Mouse (Mus musculus) kidney, postnatal 0 days (tissue): Measurements from ENCODE around the gene Depdc7. TPM values are rescaled to one million over a fixed set of nuclear protein-coding genes. Genes with fewer than 3 reads are reported as not detected.

ENCODE experiments used
- ATAC-seq: fragments of 200-750 bp; cut with Nextera tagmentation; replicated peaks from 2 replicates; pipeline ENCODE4 v1.8.0; 2017; ENCODE audit warnings: low read depth, moderate number of reproducible peaks, moderate TSS enrichment, moderate library complexity; ENCODE audit not compliant: low FRiP score
- DNase-seq: peaks from one replicate; pipeline ENCODE4 v3.0.0-alpha.2; 2016; ENCODE audit warnings: low spot score
- H3K27ac ChIP-seq: fragments of 300-500 bp; sonication (generic); 2 replicates; pipeline ENCODE4 v1.5.1; 2014; ENCODE audit warnings: mild to moderate bottlenecking
- H3K27me3 ChIP-seq: fragments of 300-500 bp; sonication (generic); 2 replicates; pipeline ENCODE4 v1.6.1; 2014; ENCODE audit warnings: low read length, mixed read lengths; ENCODE audit not compliant: insufficient read depth
- H3K36me3 ChIP-seq: fragments of 300-500 bp; sonication (generic); 2 replicates; pipeline ENCODE4 v1.6.1; 2014; ENCODE audit warnings: low read length, mixed read lengths; ENCODE audit not compliant: insufficient read depth
- H3K4me1 ChIP-seq: fragments of 300-500 bp; sonication (generic); replicated peaks from 2 replicates; pipeline ENCODE4 v1.6.1; 2014; ENCODE audit warnings: antibody characterized with exemption, low read length, mixed read lengths; ENCODE audit not compliant: insufficient read depth
- H3K4me2 ChIP-seq: fragments of 300-500 bp; sonication (generic); 2 replicates; pipeline ENCODE4 v1.6.1; 2014; ENCODE audit warnings: mild to moderate bottlenecking, low read length, moderate library complexity, mixed read lengths
- H3K4me3 ChIP-seq: fragments of 300-500 bp; sonication (generic); replicated peaks from 2 replicates; pipeline ENCODE4 v1.5.1; 2014; ENCODE audit warnings: low read depth, low read length
- H3K9ac ChIP-seq: fragments of 300-500 bp; sonication (generic); 2 replicates; pipeline ENCODE4 v1.6.1; 2014; ENCODE audit warnings: low read depth, low read length
- H3K9me3 ChIP-seq: fragments of 300-500 bp; sonication (generic); replicated peaks from 2 replicates; pipeline ENCODE4 v1.6.1; 2016; ENCODE audit warnings: low read length, inconsistent platforms, mixed read lengths
- CTCF ChIP-seq: IDR thresholded peaks from 2 replicates; pipeline ENCODE4 v1.5.1; 2016; ENCODE audit warnings: antibody characterized with exemption, low read depth, mild to moderate bottlenecking, moderate library complexity
- WGBS: fragments of 180-500 bp; shearing (Covaris S2); extraction: QIAGEN DNeasy Blood & Tissue Kit; methylation state at CpG from one replicate; pipeline ENCODE4 v1.1.7; 2014; 5-methylcytosine and 5-hydroxymethylcytosine counted together
- polyA plus RNA-seq: library from polyadenylated mRNA; unstranded; fragments of >200 nt; fragmentation: Nextera tagmentation; extraction: Ambion mirVana; gene quantifications from 2 replicates; pipeline ENCODE4 v1.2.1, GENCODE M21; 2015

Depdc7 gene
- polyA plus RNA-seq, 1 experiment from 2014 or later = 27.5 TPM

DNA sequence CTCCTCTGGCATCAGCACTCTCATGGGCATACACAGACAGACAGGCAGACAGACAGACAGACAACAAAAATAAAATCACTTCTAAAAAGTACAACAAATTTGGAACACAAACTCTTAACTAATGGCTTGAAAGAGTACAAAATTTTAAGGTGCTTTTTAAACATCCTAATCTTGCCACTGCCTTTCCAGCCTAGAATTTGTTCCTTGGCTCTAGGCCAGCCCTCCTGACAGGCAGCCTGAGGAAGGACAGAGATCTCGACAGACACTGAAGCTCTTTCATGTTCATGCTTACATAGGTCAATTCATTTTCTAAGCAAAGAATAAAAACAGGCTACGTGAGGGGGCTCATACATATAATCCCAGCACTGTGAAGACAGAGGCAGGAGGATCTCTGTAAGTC, 50.1 kb downstream of the Depdc7 start:
- DNase-seq (no peak), ATAC-seq (no peak)
- no peak overlapping the region for H3K4me2 ChIP-seq
- no peaks in the 10 kb centered on the region for H3K4me1 ChIP-seq
- H3K9me3 ChIP-seq = no peaks in the 10 kb centered on the region
- TF ChIP-seq CTCF = no peak
- no peaks in the 10 kb centered on the region for H3K27me3 ChIP-seq
- H3K36me3 ChIP-seq = 0 out of 2 replicates have a peak, but pooled peaks cover 3% of the 10 kb centered on the region
- H3K4me3 ChIP-seq = no peak overlapping the region
- whole genome bisulfite sequencing = 71% methylated on average over 2 of the region's 2 CpGs
- no peak overlapping the region for H3K27ac ChIP-seq
- no peak overlapping the region for H3K9ac ChIP-seq

DNA sequence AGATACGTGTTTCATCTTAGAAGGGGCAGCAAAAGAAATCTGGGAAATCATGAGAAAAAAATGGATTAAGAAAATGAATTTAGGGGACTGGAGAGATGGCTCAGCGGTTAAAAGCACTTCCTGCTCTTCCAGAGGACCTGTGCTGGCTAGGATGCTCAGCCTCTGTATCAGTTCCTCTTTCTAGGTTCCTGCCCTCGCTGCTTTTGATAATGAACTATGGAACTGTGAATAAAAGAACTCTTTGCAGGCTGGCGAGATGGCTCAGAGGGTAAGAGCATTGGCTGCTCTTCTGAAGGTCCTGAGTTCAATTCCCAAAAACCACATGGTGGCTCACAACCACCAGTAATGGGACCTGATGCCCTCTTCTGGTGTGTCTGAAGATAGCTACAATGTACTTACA, 52.0 kb downstream of the Depdc7 start:
- Histone ChIP-seq H3K9me3 (no peaks in the 10 kb centered on the region), H3K4me1 (no peaks in the 10 kb centered on the region), H3K27ac (no peak overlapping the region), H3K4me2 (no peak overlapping the region), H3K36me3 (no peaks in the 10 kb centered on the region), H3K27me3 (no peaks in the 10 kb centered on the region), H3K4me3 (no peak overlapping the region), H3K9ac (no peak overlapping the region)
- DNase-seq (no peak), ATAC-seq (no peak)
- WGBS = 80% methylated on average over 4 of the region's 4 CpGs
- no peak for TF ChIP-seq CTCF

DNA sequence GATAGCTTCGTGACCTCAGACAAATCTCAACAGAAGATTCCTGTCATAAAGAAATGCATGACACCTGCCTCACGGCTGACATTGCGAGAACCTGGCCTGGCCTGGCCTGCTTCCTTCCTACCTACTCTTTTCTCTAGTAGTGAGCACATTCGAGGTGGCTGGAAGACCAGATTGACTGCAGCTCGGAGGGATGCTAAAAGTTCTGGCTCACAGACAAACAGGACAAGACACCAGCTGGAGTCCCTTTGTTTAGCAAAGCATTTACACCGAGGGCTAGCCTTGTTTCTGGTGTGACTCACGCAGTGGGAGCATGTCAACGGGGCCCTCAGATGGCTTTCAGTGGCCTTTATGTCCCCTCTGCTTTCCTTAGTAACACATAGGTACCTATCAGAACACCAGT, 54.0 kb downstream of the Depdc7 start:
- Histone ChIP-seq H3K9me3 (no peaks in the 10 kb centered on the region), H3K4me1 (no peaks in the 10 kb centered on the region), H3K4me3 (no peak overlapping the region), H3K36me3 (no peaks in the 10 kb centered on the region), H3K27me3 (no peaks in the 10 kb centered on the region), H3K4me2 (no peak overlapping the region), H3K9ac (no peak overlapping the region), H3K27ac (no peak overlapping the region)
- DNase-seq (no peak), ATAC-seq (no peak)
- WGBS = 78% methylated on average over 8 of the region's 8 CpGs
- TF ChIP-seq CTCF = no peak

DNA sequence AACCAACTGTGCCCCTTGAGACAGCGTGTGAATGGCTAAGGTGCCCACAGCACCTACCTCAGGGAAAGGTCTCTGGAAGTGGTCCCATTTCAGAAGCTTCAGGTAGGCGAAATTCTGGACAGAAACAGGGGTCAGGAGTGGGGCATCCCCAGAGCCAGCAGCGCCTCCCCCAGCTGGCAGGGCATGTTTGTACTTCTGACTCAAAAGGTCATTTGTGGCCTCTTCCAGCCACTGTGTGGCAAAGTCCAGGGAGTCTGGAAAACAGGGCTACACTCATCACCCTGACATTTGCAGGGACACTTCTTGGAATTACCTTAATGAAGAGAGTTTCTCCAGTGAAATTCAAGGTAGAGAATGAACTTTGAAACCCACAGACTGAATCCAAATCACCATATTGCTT, 54.4 kb downstream of the Depdc7 start:
- Histone ChIP-seq H3K9me3 (no peaks in the 10 kb centered on the region), H3K4me1 (no peaks in the 10 kb centered on the region), H3K36me3 (no peaks in the 10 kb centered on the region), H3K27ac (no peak overlapping the region), H3K4me2 (no peak overlapping the region), H3K27me3 (no peaks in the 10 kb centered on the region), H3K4me3 (no peak overlapping the region), H3K9ac (no peak overlapping the region)
- no peak for TF ChIP-seq CTCF
- 74% methylated on average over 3 of the region's 3 CpGs for WGBS
- DNase-seq = no peak
- ATAC-seq = no peak

DNA sequence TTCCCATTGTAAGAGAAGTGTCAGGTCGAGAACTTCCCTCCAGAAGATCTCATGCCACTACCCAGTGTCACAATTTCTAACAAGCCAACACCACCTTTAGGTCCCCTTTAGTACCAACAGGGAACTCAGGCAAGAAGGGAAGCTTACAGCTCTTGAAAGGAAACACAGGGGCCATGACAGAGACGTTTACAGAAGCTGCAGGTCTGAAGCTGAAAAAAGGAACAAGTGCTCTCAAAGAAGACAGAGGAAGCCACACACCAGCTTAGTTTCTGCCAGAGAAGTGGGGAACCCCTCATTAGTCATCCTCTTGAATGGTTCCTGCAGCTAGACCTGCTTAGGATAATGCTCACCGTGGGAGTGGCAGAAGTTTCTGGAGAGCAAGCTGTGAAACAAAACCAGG, 55.4 kb downstream of the Depdc7 start:
- no peak for ATAC-seq
- Histone ChIP-seq H3K27ac (no peak overlapping the region), H3K9ac (no peak overlapping the region), H3K9me3 (no peaks in the 10 kb centered on the region), H3K4me2 (no peak overlapping the region), H3K4me1 (no peaks in the 10 kb centered on the region), H3K4me3 (no peak overlapping the region), H3K27me3 (no peaks in the 10 kb centered on the region), H3K36me3 (no peaks in the 10 kb centered on the region)
- no peak for DNase-seq
- TF ChIP-seq CTCF = no peak
- WGBS = 71% methylated on average over 3 of the region's 3 CpGs

DNA sequence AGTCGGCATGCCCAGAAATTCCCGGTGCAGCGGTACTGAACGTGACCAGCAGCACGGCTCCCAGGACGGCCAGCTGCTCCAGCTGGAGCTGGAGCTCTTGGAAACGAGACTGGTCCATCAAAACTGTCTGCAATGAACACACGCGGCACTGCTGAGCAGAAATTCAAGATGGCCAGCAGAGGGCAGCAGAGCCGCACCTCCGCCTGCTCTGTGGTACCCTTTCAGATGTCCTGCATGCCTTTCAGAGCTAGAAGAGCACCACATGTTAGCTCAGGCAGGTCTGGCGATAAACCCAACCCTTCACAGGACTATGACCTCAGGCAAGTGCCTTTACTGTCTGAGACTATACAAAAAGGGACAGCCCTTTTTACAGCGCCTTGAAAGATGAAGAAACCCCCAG, 57.3 kb downstream of the Depdc7 start:
- 6% methylated on average over 13 of the region's 13 CpGs for WGBS
- peak; percentile 95 for DNase-seq
- no peak overlapping the region for H3K27ac ChIP-seq
- no peaks in the 10 kb centered on the region for H3K27me3 ChIP-seq
- no peaks in the 10 kb centered on the region for H3K36me3 ChIP-seq
- H3K4me1 ChIP-seq = no peaks in the 10 kb centered on the region
- ATAC-seq = peak; percentile 88; the same call in 1 of the 2 replicates
- no peak overlapping the region for H3K4me2 ChIP-seq
- H3K9me3 ChIP-seq = no peaks in the 10 kb centered on the region
- no peak overlapping the region for H3K4me3 ChIP-seq
- H3K9ac ChIP-seq = no peak overlapping the region
- peak; percentile 99 for TF ChIP-seq CTCF

DNA sequence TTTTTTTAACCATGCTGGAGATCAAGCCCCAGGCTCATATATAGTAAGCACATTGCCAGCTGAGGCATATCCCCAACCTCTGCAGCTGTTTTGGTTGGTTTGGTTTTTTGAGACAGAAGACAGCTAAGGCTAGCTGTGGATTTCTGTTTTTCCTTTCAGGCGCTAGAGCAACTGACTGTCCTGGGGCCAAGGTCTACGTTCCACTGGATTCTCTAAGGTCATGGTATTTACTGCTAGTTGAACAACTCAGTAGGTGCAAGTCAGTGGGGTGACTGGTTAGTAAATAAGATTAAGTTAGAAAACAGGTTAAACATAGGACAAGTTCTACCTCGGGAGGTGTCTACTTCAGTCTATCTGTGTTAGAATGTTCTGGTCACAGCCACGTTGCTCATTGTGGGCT, 57.9 kb downstream of the Depdc7 start:
- DNase-seq = no peak
- H3K27me3 ChIP-seq = no peaks in the 10 kb centered on the region
- H3K4me2 ChIP-seq = no peak overlapping the region
- H3K36me3 ChIP-seq = no peaks in the 10 kb centered on the region
- 89% methylated on average over 4 of the region's 4 CpGs for WGBS
- no peak overlapping the region for H3K9ac ChIP-seq
- H3K27ac ChIP-seq = no peak overlapping the region
- H3K4me3 ChIP-seq = no peak overlapping the region
- ATAC-seq = no peak
- no peak for TF ChIP-seq CTCF
- H3K9me3 ChIP-seq = no peaks in the 10 kb centered on the region
- H3K4me1 ChIP-seq = no peaks in the 10 kb centered on the region
